Mouse (Mus musculus): ENCODE data around the gene Rfc4.

DNA sequence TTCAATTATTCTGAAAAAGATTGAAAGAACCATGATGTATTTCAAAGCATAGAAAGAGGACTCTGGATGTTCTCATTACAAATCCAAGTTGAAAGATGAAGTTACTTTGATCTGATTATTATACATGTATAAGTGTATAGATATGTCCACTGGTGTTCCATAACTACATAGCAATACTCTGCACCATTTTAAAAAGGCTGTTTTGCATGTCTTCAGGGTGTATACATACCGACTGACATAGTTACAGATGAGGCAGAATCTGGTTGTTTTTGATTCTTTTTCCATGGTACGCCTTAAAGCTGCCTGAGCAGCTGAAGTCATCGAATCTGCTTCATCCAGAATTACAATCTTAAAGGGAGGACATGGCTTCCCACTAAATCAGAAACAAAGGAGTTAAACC, 12.1 kb downstream of the Rfc4 start:
- TF ChIP-seq CTCF (IDR thresholded peaks at IDR 0.05; ENCODE audit: low read depth) (no peak), EP300 (IDR thresholded peaks at IDR 0.05; ENCODE audit: low read depth) (no peak)

Data from liver, postnatal 0 days (tissue).